Mouse (Mus musculus): ENCODE measurements around the gene Zeb2. TPM values are rescaled to one million over a fixed set of nuclear protein-coding genes. Genes with fewer than 3 reads are reported as not detected.

Zeb2 gene
- polyA plus RNA-seq, 1 experiment from 2014 or later, result 44.5 TPM

GRCm38 (mm10) chr2:45051321-45051720, 65.9 kb downstream of the Zeb2 start:
- DNase-seq (ENCODE audit: low spot score) (no peak), ATAC-seq (replicated peaks; ENCODE audit: low FRiP score, low TSS enrichment, low read depth) (no peak)
- no peaks in the 10 kb centered on the region for H3K36me3 ChIP-seq (ENCODE audit: control insufficient read depth, insufficient read depth, low read length)
- peaks cover 4% of the 10 kb centered on the region; the same call in 1 of the 2 replicates for H3K4me1 ChIP-seq (replicated peaks; ENCODE audit: control insufficient read depth, insufficient read depth, low read length)
- no peaks in the 10 kb centered on the region for H3K27me3 ChIP-seq (replicated peaks; ENCODE audit: control insufficient read depth, insufficient read depth, low read length)
- WGBS, result 56% methylated on average over 2 of the region's 2 CpGs
- no peaks in the 10 kb centered on the region for H3K9me3 ChIP-seq (ENCODE audit: control insufficient read depth, low read length)
- H3K27ac ChIP-seq (ENCODE audit: low read depth), result no peak overlapping the region
- H3K4me2 ChIP-seq (ENCODE audit: low read length), result no peak overlapping the region
- no peak overlapping the region for H3K9ac ChIP-seq (ENCODE audit: low read length)
- H3K4me3 ChIP-seq (ENCODE audit: low read depth, low read length), result no peak overlapping the region

- H3K27ac ChIP-seq (ENCODE audit: low read depth), result no peak overlapping the region
- H3K4me3 ChIP-seq (ENCODE audit: low read depth, low read length), result no peak overlapping the region
- H3K36me3 ChIP-seq (ENCODE audit: control insufficient read depth, insufficient read depth, low read length), result no peaks in the 10 kb centered on the region
- ATAC-seq (replicated peaks; ENCODE audit: low FRiP score, low TSS enrichment, low read depth), result no peak
- WGBS, result 67% methylated on average over 4 of the region's 4 CpGs
- H3K27me3 ChIP-seq (replicated peaks; ENCODE audit: control insufficient read depth, insufficient read depth, low read length), result no peaks in the 10 kb centered on the region
- no peaks in the 10 kb centered on the region for H3K9me3 ChIP-seq (ENCODE audit: control insufficient read depth, low read length)
- H3K4me2 ChIP-seq (ENCODE audit: low read length), result no peak overlapping the region
- H3K9ac ChIP-seq (ENCODE audit: low read length), result no peak overlapping the region
- H3K4me1 ChIP-seq (replicated peaks; ENCODE audit: control insufficient read depth, insufficient read depth, low read length), result peaks cover 10% of the 10 kb centered on the region; the same call in 1 of the 2 replicates
- DNase-seq (ENCODE audit: low spot score), result no peak
These were observed 67.3 kb downstream of the Zeb2 start for GRCm38 (mm10) chr2:45049923-45050322.

DNA sequence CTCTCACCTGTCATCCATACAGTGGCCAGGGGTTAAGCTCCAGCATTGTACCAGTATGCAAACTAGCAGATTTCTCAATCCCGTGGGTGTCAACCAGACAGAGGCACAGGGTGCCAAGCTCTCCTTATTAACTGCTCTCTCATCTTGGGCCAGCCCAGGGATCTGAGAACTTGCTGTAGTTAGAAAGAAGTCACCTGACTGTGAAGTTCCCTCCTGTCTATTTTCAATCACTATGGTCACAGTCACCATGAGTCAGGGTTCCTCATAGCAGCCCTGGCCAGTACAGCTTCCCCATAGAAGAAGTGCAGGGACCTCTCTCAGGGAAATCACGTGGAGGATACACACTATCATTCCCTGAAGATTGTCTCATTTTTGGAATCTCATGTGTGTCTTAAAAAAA, 67.9 kb downstream of the Zeb2 start:
- no peaks in the 10 kb centered on the region for H3K9me3 ChIP-seq (ENCODE audit: control insufficient read depth, low read length)
- DNase-seq (ENCODE audit: low spot score) (no peak), ATAC-seq (replicated peaks; ENCODE audit: low FRiP score, low TSS enrichment, low read depth) (no peak)
- H3K4me2 ChIP-seq (ENCODE audit: low read length), result no peak overlapping the region
- no peak overlapping the region for H3K4me3 ChIP-seq (ENCODE audit: low read depth, low read length)
- H3K9ac ChIP-seq (ENCODE audit: low read length), result no peak overlapping the region
- no peaks in the 10 kb centered on the region for H3K36me3 ChIP-seq (ENCODE audit: control insufficient read depth, insufficient read depth, low read length)
- H3K27me3 ChIP-seq (replicated peaks; ENCODE audit: control insufficient read depth, insufficient read depth, low read length), result no peaks in the 10 kb centered on the region
- peaks cover 10% of the 10 kb centered on the region; the same call in 1 of the 2 replicates for H3K4me1 ChIP-seq (replicated peaks; ENCODE audit: control insufficient read depth, insufficient read depth, low read length)
- no peak overlapping the region for H3K27ac ChIP-seq (ENCODE audit: low read depth)
- 55% methylated on average over 2 of the region's 2 CpGs for WGBS

- no peak for ATAC-seq (replicated peaks; ENCODE audit: low FRiP score, low TSS enrichment, low read depth)
- Histone ChIP-seq H3K4me2 (ENCODE audit: low read length) (no peak overlapping the region), H3K27ac (ENCODE audit: low read depth) (no peak overlapping the region), H3K4me1 (replicated peaks; ENCODE audit: control insufficient read depth, insufficient read depth, low read length) (peaks cover 5% of the 10 kb centered on the region; the same call in 1 of the 2 replicates), H3K9me3 (ENCODE audit: control insufficient read depth, low read length) (no peaks in the 10 kb centered on the region), H3K36me3 (ENCODE audit: control insufficient read depth, insufficient read depth, low read length) (no peaks in the 10 kb centered on the region), H3K4me3 (ENCODE audit: low read depth, low read length) (no peak overlapping the region), H3K27me3 (replicated peaks; ENCODE audit: control insufficient read depth, insufficient read depth, low read length) (0 out of 2 replicates have a peak, but pooled peaks cover 4% of the 10 kb centered on the region), H3K9ac (ENCODE audit: low read length) (no peak overlapping the region)
- no peak for DNase-seq (ENCODE audit: low spot score)
- 74% methylated on average over 13 of the region's 13 CpGs for WGBS
These were observed 76.4 kb downstream of the Zeb2 start for GRCm38 (mm10) chr2:45040706-45041312.

- DNase-seq (ENCODE audit: low spot score) (no peak), ATAC-seq (replicated peaks; ENCODE audit: low FRiP score, low TSS enrichment, low read depth) (no peak)
- no peak overlapping the region for H3K27ac ChIP-seq (ENCODE audit: low read depth)
- H3K4me2 ChIP-seq (ENCODE audit: low read length), result no peak overlapping the region
- H3K9ac ChIP-seq (ENCODE audit: low read length), result no peak overlapping the region
- H3K4me1 ChIP-seq (replicated peaks; ENCODE audit: control insufficient read depth, insufficient read depth, low read length), result peaks cover 4% of the 10 kb centered on the region; the same call in 1 of the 2 replicates
- H3K36me3 ChIP-seq (ENCODE audit: control insufficient read depth, insufficient read depth, low read length), result no peaks in the 10 kb centered on the region
- 0 out of 2 replicates have a peak, but pooled peaks cover 4% of the 10 kb centered on the region for H3K27me3 ChIP-seq (replicated peaks; ENCODE audit: control insufficient read depth, insufficient read depth, low read length)
- H3K9me3 ChIP-seq (ENCODE audit: control insufficient read depth, low read length), result no peaks in the 10 kb centered on the region
- no peak overlapping the region for H3K4me3 ChIP-seq (ENCODE audit: low read depth, low read length)
These were observed 77.7 kb downstream of the Zeb2 start for GRCm38 (mm10) chr2:45039503-45039902.

GRCm38 (mm10) chr2:45028091-45028638, 89.0 kb downstream of the Zeb2 start:
- Histone ChIP-seq H3K36me3 (ENCODE audit: control insufficient read depth, insufficient read depth, low read length) (no peaks in the 10 kb centered on the region), H3K9me3 (ENCODE audit: control insufficient read depth, low read length) (no peaks in the 10 kb centered on the region), H3K9ac (ENCODE audit: low read length) (no peak overlapping the region), H3K27ac (ENCODE audit: low read depth) (no peak overlapping the region), H3K4me1 (replicated peaks; ENCODE audit: control insufficient read depth, insufficient read depth, low read length) (peaks cover 11% of the 10 kb centered on the region; the same call in 1 of the 2 replicates), H3K4me2 (ENCODE audit: low read length) (no peak overlapping the region), H3K4me3 (ENCODE audit: low read depth, low read length) (no peak overlapping the region), H3K27me3 (replicated peaks; ENCODE audit: control insufficient read depth, insufficient read depth, low read length) (no peaks in the 10 kb centered on the region)
- no peak for ATAC-seq (replicated peaks; ENCODE audit: low FRiP score, low TSS enrichment, low read depth)
- 80% methylated on average over 7 of the region's 7 CpGs for WGBS
- peak; percentile 35 for DNase-seq (ENCODE audit: low spot score)

GRCm38 (mm10) chr2:45017186-45017800, 99.9 kb downstream of the Zeb2 start:
- WGBS, result 72% methylated on average over 5 of the region's 5 CpGs
- H3K9ac ChIP-seq (ENCODE audit: low read length), result no peak overlapping the region
- no peaks in the 10 kb centered on the region for H3K27me3 ChIP-seq (replicated peaks; ENCODE audit: control insufficient read depth, insufficient read depth, low read length)
- DNase-seq (ENCODE audit: low spot score) (no peak), ATAC-seq (replicated peaks; ENCODE audit: low FRiP score, low TSS enrichment, low read depth) (no peak)
- no peak overlapping the region for H3K4me3 ChIP-seq (ENCODE audit: low read depth, low read length)
- H3K4me1 ChIP-seq (replicated peaks; ENCODE audit: control insufficient read depth, insufficient read depth, low read length), result no peaks in the 10 kb centered on the region
- H3K36me3 ChIP-seq (ENCODE audit: control insufficient read depth, insufficient read depth, low read length), result peaks cover 10% of the 10 kb centered on the region; the same call in 1 of the 2 replicates
- no peak overlapping the region for H3K27ac ChIP-seq (ENCODE audit: low read depth)
- no peak overlapping the region for H3K4me2 ChIP-seq (ENCODE audit: low read length)
- H3K9me3 ChIP-seq (ENCODE audit: control insufficient read depth, low read length), result no peaks in the 10 kb centered on the region

- H3K9ac ChIP-seq (ENCODE audit: low read length), result no peak overlapping the region
- H3K27ac ChIP-seq (ENCODE audit: low read depth), result no peak overlapping the region
- no peak overlapping the region for H3K4me3 ChIP-seq (ENCODE audit: low read depth, low read length)
- H3K27me3 ChIP-seq (replicated peaks; ENCODE audit: control insufficient read depth, insufficient read depth, low read length), result no peaks in the 10 kb centered on the region
- DNase-seq (ENCODE audit: low spot score), result no peak
- no peaks in the 10 kb centered on the region for H3K4me1 ChIP-seq (replicated peaks; ENCODE audit: control insufficient read depth, insufficient read depth, low read length)
- H3K36me3 ChIP-seq (ENCODE audit: control insufficient read depth, insufficient read depth, low read length), result no peaks in the 10 kb centered on the region; the same call in 1 of the 2 replicates
- WGBS, result 87% methylated on average over 5 of the region's 5 CpGs
- no peaks in the 10 kb centered on the region for H3K9me3 ChIP-seq (ENCODE audit: control insufficient read depth, low read length)
- H3K4me2 ChIP-seq (ENCODE audit: low read length), result no peak overlapping the region
- ATAC-seq (replicated peaks; ENCODE audit: low FRiP score, low TSS enrichment, low read depth), result no peak
These were observed 103.9 kb downstream of the Zeb2 start for GRCm38 (mm10) chr2:45013325-45013724.

Data from intestine, embryonic 14.5 days (tissue).